Mouse (Mus musculus) layer of hippocampus, adult 18-20 months (tissue): ENCODE measurements at regions not wholly inside any gene's neighbourhood (a gene's known extent, or its start where the extent isn't known, plus 50 kb on each side); places are given as distances from the start of the nearest gene placed in this dataset.

Source experiments
- DNase-seq, 2 experiments: peaks; one replicate each; pipeline ENCODE4 v3.0.0; 2022; ENCODE audit warnings: low spot score in 2 of 2

- no peak for DNase-seq
These were observed 378.1 kb upstream of the Cdh19 start for GRCm38 (mm10) chr1:111355435-111355834.

GRCm38 (mm10) chr1:111337927-111338326 is 360.5 kb upstream of the Cdh19 start:
- DNase-seq: no peak

GRCm38 (mm10) chr1:111302268-111302667 is 324.9 kb upstream of the Cdh19 start:
- DNase-seq: no peak

GRCm38 (mm10) chr1:111286385-111286784 is 309.0 kb upstream of the Cdh19 start:
- no peak for DNase-seq

GRCm38 (mm10) chr1:111285916-111286315 is 308.5 kb upstream of the Cdh19 start:
- DNase-seq: no peak

- DNase-seq: no peak
These were observed 265.4 kb upstream of the Cdh19 start for GRCm38 (mm10) chr1:111242814-111243213.

GRCm38 (mm10) chr1:111242344-111242743 is 265.0 kb upstream of the Cdh19 start:
- peak in 1 of 2 experiments; percentile 8 for DNase-seq
